Mouse (Mus musculus): ENCODE data around the gene Ttc26.

DNA sequence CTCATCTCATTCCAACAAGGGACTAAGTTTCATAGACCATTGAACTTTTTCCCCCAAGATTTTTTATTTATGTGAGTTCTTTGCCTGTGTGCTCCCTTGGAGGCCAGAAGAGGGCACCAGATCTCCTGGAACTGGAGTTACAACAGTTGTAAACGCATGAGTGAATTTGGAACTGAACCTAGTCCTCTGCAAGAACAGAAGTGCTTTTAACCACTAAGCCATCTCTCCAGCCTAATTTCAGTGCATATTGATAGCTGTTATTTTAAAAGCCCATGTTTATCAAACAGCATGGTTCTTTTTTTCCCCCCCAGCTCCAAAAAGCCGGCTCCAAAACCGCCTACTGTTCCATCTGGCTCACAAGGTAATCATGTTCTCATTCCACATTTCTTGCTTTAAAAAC is 8.4 kb downstream of the Ttc26 start:
- TF ChIP-seq CTCF (IDR thresholded peaks at IDR 0.05; ENCODE audit: extremely low read depth, insufficient read length, insufficient replicate concordance, low read depth, low read length) (no peak), POLR2A (IDR thresholded peaks at IDR 0.05; ENCODE audit: low read depth, low read length) (no peak)

Data from small intestine, adult 2 months (tissue).